Mouse (Mus musculus) heart, embryonic 15.5 days (tissue): ENCODE results near the gene Amz1. TPM values are rescaled to one million over a fixed set of nuclear protein-coding genes. Genes with fewer than 3 reads are reported as not detected.

ENCODE experiments used
- ATAC-seq: fragments of 200-750 bp; cut with Nextera tagmentation; replicated peaks from 2 replicates; pipeline ENCODE4 v1.8.0; 2017; ENCODE audit warnings: low read depth, moderate TSS enrichment; ENCODE audit not compliant: insufficient number of reproducible peaks, insufficient read depth, low FRiP score
- H3K27ac ChIP-seq: fragments of 300-500 bp; sonication (generic); 2 replicates; pipeline ENCODE4 v1.5.1; 2015; ENCODE audit warnings: mild to moderate bottlenecking, inconsistent platforms
- H3K27me3 ChIP-seq: fragments of 300-500 bp; sonication (generic); 2 replicates; pipeline ENCODE4 v1.6.1; 2015; ENCODE audit warnings: inconsistent platforms
- H3K36me3 ChIP-seq: fragments of 300-500 bp; sonication (generic); 2 replicates; pipeline ENCODE4 v1.6.1; 2015; ENCODE audit warnings: mild to moderate bottlenecking, inconsistent platforms
- H3K4me1 ChIP-seq: fragments of 300-500 bp; sonication (generic); replicated peaks from 2 replicates; pipeline ENCODE4 v1.6.1; 2015; ENCODE audit warnings: inconsistent platforms
- H3K4me2 ChIP-seq: fragments of 300-500 bp; sonication (generic); 2 replicates; pipeline ENCODE4 v1.6.1; 2015; ENCODE audit warnings: inconsistent platforms, mild to moderate bottlenecking, moderate library complexity
- H3K4me3 ChIP-seq: fragments of 300-500 bp; sonication (generic); 2 replicates; pipeline ENCODE4 v1.5.1; 2015; ENCODE audit warnings: mild to moderate bottlenecking, inconsistent platforms
- H3K9ac ChIP-seq: fragments of 300-500 bp; sonication (generic); 2 replicates; pipeline ENCODE4 v1.6.1; 2015; ENCODE audit warnings: mild to moderate bottlenecking, inconsistent platforms
- H3K9me3 ChIP-seq: fragments of 300-500 bp; sonication (generic); replicated peaks from 2 replicates; pipeline ENCODE4 v1.6.1; 2016; ENCODE audit warnings: inconsistent platforms
- WGBS: fragments of 180-500 bp; shearing (Covaris S2); methylation state at CpG from one replicate; pipeline ENCODE4 v1.1.7; 2015; ENCODE audit warnings: mixed read lengths; 5-methylcytosine and 5-hydroxymethylcytosine counted together
- polyA plus RNA-seq: library from polyadenylated mRNA; unstranded; fragments of >200 nt; fragmentation: Nextera tagmentation; extraction: Ambion mirVana; gene quantifications from 2 replicates; pipeline ENCODE4 v1.2.1, GENCODE M21; 2015

Amz1 gene
- polyA plus RNA-seq, 1 experiment from 2014 or later = 0.72 TPM

GRCm38 (mm10) chr5:140701661-140702060, 22.3 kb upstream of the Amz1 start:
- under 1% methylated on average over 25 of the region's 25 CpGs for WGBS
- H3K27me3 ChIP-seq = no peaks in the 10 kb centered on the region
- no peaks in the 10 kb centered on the region for H3K9me3 ChIP-seq
- peaks cover 4% of the 10 kb centered on the region for H3K36me3 ChIP-seq
- H3K4me3 ChIP-seq = peak overlapping the region; percentile 68
- H3K4me2 ChIP-seq = peak overlapping the region; percentile 91
- H3K9ac ChIP-seq = peak overlapping the region; percentile 68
- no peak for ATAC-seq
- H3K27ac ChIP-seq = peak overlapping the region; percentile 81
- H3K4me1 ChIP-seq = peaks cover 40% of the 10 kb centered on the region

- peak; percentile 42 for ATAC-seq
- 1% methylated on average over 33 of the region's 33 CpGs for WGBS
- no peaks in the 10 kb centered on the region for H3K27me3 ChIP-seq
- H3K9ac ChIP-seq = peak within 1 kb of the TSS; percentile 68
- H3K27ac ChIP-seq = peak within 1 kb of the TSS; percentile 81
- H3K4me3 ChIP-seq = peak within 1 kb of the TSS; percentile 68
- peaks cover 40% of the 10 kb centered on the region for H3K4me1 ChIP-seq
- H3K4me2 ChIP-seq = peak within 1 kb of the TSS; percentile 91
- no peaks in the 10 kb centered on the region for H3K9me3 ChIP-seq
- H3K36me3 ChIP-seq = peaks cover 4% of the 10 kb centered on the region
These were observed 21.8 kb upstream of the Amz1 start, which contains the start of gene Iqce for GRCm38 (mm10) chr5:140702103-140702513. Gene Iqce (minus strand): TSS chr5:140702378.

GRCm38 (mm10) chr5:140702618-140703175, 21.2 kb upstream of the Amz1 start:
- ATAC-seq = no peak
- peaks cover 40% of the 10 kb centered on the region for H3K4me1 ChIP-seq
- WGBS = 63% methylated on average over 19 of the region's 19 CpGs
- H3K36me3 ChIP-seq = no peaks in the 10 kb centered on the region; the same call in 1 of the 2 replicates
- peak overlapping the region; percentile 91 for H3K4me2 ChIP-seq
- no peaks in the 10 kb centered on the region for H3K9me3 ChIP-seq
- H3K4me3 ChIP-seq = peak overlapping the region; percentile 68
- H3K27me3 ChIP-seq = no peaks in the 10 kb centered on the region
- peak overlapping the region; percentile 81 for H3K27ac ChIP-seq
- H3K9ac ChIP-seq = peak overlapping the region; percentile 68

- Histone ChIP-seq H3K4me3 (peak overlapping the region; percentile 69), H3K4me1 (peaks cover 40% of the 10 kb centered on the region), H3K27ac (peak overlapping the region; percentile 93), H3K9ac (no peak overlapping the region), H3K27me3 (no peaks in the 10 kb centered on the region), H3K36me3 (peaks cover 8% of the 10 kb centered on the region; the same call in 1 of the 2 replicates), H3K9me3 (no peaks in the 10 kb centered on the region), H3K4me2 (peak overlapping the region; percentile 61)
- no peak for ATAC-seq
- 32% methylated on average over 17 of the region's 17 CpGs for WGBS
These were observed 20.2 kb upstream of the Amz1 start for GRCm38 (mm10) chr5:140703480-140704377.

- peak within 1 kb of the TSS; percentile 69 for H3K4me3 ChIP-seq
- peak within 1 kb of the TSS; percentile 79 for H3K4me2 ChIP-seq
- peak; percentile 94 for ATAC-seq
- WGBS = under 1% methylated on average over 69 of the region's 69 CpGs
- H3K27me3 ChIP-seq = no peaks in the 10 kb centered on the region
- peak within 1 kb of the TSS; percentile 93 for H3K27ac ChIP-seq
- peaks cover 10% of the 10 kb centered on the region; the same call in 1 of the 2 replicates for H3K36me3 ChIP-seq
- H3K9me3 ChIP-seq = no peaks in the 10 kb centered on the region
- H3K4me1 ChIP-seq = peaks cover 39% of the 10 kb centered on the region
- H3K9ac ChIP-seq = peak within 1 kb of the TSS; percentile 72
These were observed 19.3 kb upstream of the Amz1 start, which contains the start of gene Brat1 for GRCm38 (mm10) chr5:140704378-140705251. Gene Brat1 (plus strand): TSS chr5:140705011.

- 50% methylated on average over 7 of the region's 7 CpGs for WGBS
- Histone ChIP-seq H3K4me2 (peak overlapping the region; percentile 79), H3K4me3 (peak overlapping the region; percentile 69), H3K9ac (peak overlapping the region; percentile 72), H3K27me3 (no peaks in the 10 kb centered on the region), H3K9me3 (no peaks in the 10 kb centered on the region), H3K4me1 (peaks cover 31% of the 10 kb centered on the region), H3K36me3 (peaks cover 19% of the 10 kb centered on the region; the same call in 1 of the 2 replicates), H3K27ac (peak overlapping the region; percentile 75)
- ATAC-seq = no peak
These were observed 18.3 kb upstream of the Amz1 start for GRCm38 (mm10) chr5:140705501-140706171.

- Histone ChIP-seq H3K4me1 (peaks cover 8% of the 10 kb centered on the region; the same call in 1 of the 2 replicates), H3K4me3 (no peak overlapping the region), H3K9ac (no peak overlapping the region), H3K4me2 (no peak overlapping the region), H3K36me3 (peaks cover 63% of the 10 kb centered on the region), H3K27me3 (no peaks in the 10 kb centered on the region), H3K9me3 (no peaks in the 10 kb centered on the region), H3K27ac (no peak overlapping the region)
- ATAC-seq = no peak
- 85% methylated on average over 6 of the region's 6 CpGs for WGBS
These were observed 13.6 kb upstream of the Amz1 start for GRCm38 (mm10) chr5:140710315-140710714.

GRCm38 (mm10) chr5:140711040-140711439, 12.9 kb upstream of the Amz1 start:
- Histone ChIP-seq H3K4me3 (no peak overlapping the region), H3K27me3 (no peaks in the 10 kb centered on the region), H3K9me3 (no peaks in the 10 kb centered on the region), H3K27ac (no peak overlapping the region), H3K4me1 (peaks cover under 1% of the 10 kb centered on the region; the same call in 1 of the 2 replicates), H3K4me2 (no peak overlapping the region), H3K36me3 (peaks cover 66% of the 10 kb centered on the region), H3K9ac (no peak overlapping the region)
- no peak for ATAC-seq
- 78% methylated on average over 5 of the region's 5 CpGs for WGBS

GRCm38 (mm10) chr5:140720773-140721172, 3.2 kb upstream of the Amz1 start:
- ATAC-seq = no peak
- 74% methylated on average over 7 of the region's 7 CpGs for WGBS
- peaks cover 36% of the 10 kb centered on the region for H3K36me3 ChIP-seq
- H3K27me3 ChIP-seq = no peaks in the 10 kb centered on the region; the same call in 1 of the 2 replicates
- H3K9me3 ChIP-seq = no peaks in the 10 kb centered on the region
- no peak overlapping the region for H3K27ac ChIP-seq
- H3K4me1 ChIP-seq = no peaks in the 10 kb centered on the region
- H3K9ac ChIP-seq = no peak overlapping the region
- no peak overlapping the region for H3K4me2 ChIP-seq
- H3K4me3 ChIP-seq = no peak overlapping the region

GRCm38 (mm10) chr5:140722121-140722520, 1.8 kb upstream of the Amz1 start:
- 70% methylated on average over 3 of the region's 3 CpGs for WGBS
- H3K9ac ChIP-seq = no peak overlapping the region
- H3K4me2 ChIP-seq = no peak overlapping the region
- H3K4me3 ChIP-seq = no peak overlapping the region
- no peaks in the 10 kb centered on the region for H3K4me1 ChIP-seq
- ATAC-seq = no peak
- peaks cover 25% of the 10 kb centered on the region for H3K36me3 ChIP-seq
- no peaks in the 10 kb centered on the region for H3K9me3 ChIP-seq
- no peak overlapping the region for H3K27ac ChIP-seq
- H3K27me3 ChIP-seq = no peaks in the 10 kb centered on the region; the same call in 1 of the 2 replicates
